Mouse (Mus musculus) myocyte (in vitro differentiated cells): ENCODE data around the gene Rsad2. TPM values are rescaled to one million over a fixed set of nuclear protein-coding genes. Genes with fewer than 3 reads are reported as not detected.

Experiments used
- H3K27me3 ChIP-seq: one replicate; pipeline ENCODE4 v1.6.1; 2011; ENCODE audit not compliant: control insufficient read depth, insufficient read depth, insufficient read length
- H3K36me3 ChIP-seq: one replicate; pipeline ENCODE4 v1.6.1; 2011; ENCODE audit not compliant: control insufficient read depth, insufficient read depth
- H3K4me2 ChIP-seq: one replicate; pipeline ENCODE4 v1.6.1; 2011; ENCODE audit warnings: low read depth, control low read depth
- H3K4me3 ChIP-seq: one replicate; pipeline ENCODE4 v1.5.1; 2011; ENCODE audit warnings: mild to moderate bottlenecking, control low read depth, moderate library complexity
- H3K79me2 ChIP-seq: one replicate; pipeline ENCODE4 v1.6.1; 2011; ENCODE audit not compliant: control insufficient read depth, insufficient read depth
- H3ac ChIP-seq: one replicate; pipeline ENCODE4 v1.6.1; 2011; ENCODE audit not compliant: control insufficient read depth, insufficient read length
- CEBPB ChIP-seq: IDR thresholded peaks from 2 replicates; pipeline ENCODE4 v1.6.1; 2011; ENCODE audit warnings: mild to moderate bottlenecking, moderate library complexity; ENCODE audit not compliant: poor library complexity, insufficient read depth, severe bottlenecking
- E2F4 ChIP-seq: IDR thresholded peaks from one replicate; pipeline ENCODE4 v1.6.1; 2011; ENCODE audit warnings: mild to moderate bottlenecking, control low read depth, moderate library complexity; ENCODE audit not compliant: insufficient read depth
- MAX ChIP-seq: IDR thresholded peaks from one replicate; pipeline ENCODE4 v1.6.1; 2011; ENCODE audit warnings: low read depth, mild to moderate bottlenecking, control low read depth
- MYOD1 ChIP-seq, 3 experiments: IDR thresholded peaks; one replicate each; pipeline ENCODE4 v1.6.1; 2011; ENCODE audit warnings: control low read depth in 2 of 3, low read depth in 2 of 3, mild to moderate bottlenecking in 2 of 3, moderate library complexity in 1 of 3; ENCODE audit not compliant: insufficient read length in 2 of 3, control insufficient read depth in 1 of 3
- MYOG ChIP-seq, 3 experiments: IDR thresholded peaks; one replicate each; pipeline ENCODE4 v1.6.1; 2011; ENCODE audit warnings: control low read depth in 2 of 3, low read depth in 2 of 3, mild to moderate bottlenecking in 2 of 3; ENCODE audit not compliant: insufficient read length in 2 of 3, control insufficient read depth in 1 of 3, insufficient read depth in 1 of 3
- POLR2A ChIP-seq: IDR thresholded peaks from one replicate; pipeline ENCODE4 v1.6.1; 2011; ENCODE audit warnings: low read depth, mild to moderate bottlenecking, control low read depth, moderate library complexity; ENCODE audit not compliant: insufficient read length
- POLR2AphosphoS2 ChIP-seq: IDR thresholded peaks from one replicate; pipeline ENCODE4 v1.6.1; 2011; ENCODE audit warnings: low read depth, control low read depth; ENCODE audit not compliant: insufficient read length
- REST ChIP-seq: IDR thresholded peaks from one replicate; pipeline ENCODE4 v1.6.1; 2011; ENCODE audit warnings: mild to moderate bottlenecking, control low read depth, moderate library complexity; ENCODE audit not compliant: insufficient read depth, insufficient read length
- SRF ChIP-seq: IDR thresholded peaks from one replicate; pipeline ENCODE4 v1.6.1; 2011; ENCODE audit warnings: low read depth; ENCODE audit not compliant: control insufficient read depth, insufficient read length
- TCF12 ChIP-seq: IDR thresholded peaks from one replicate; pipeline ENCODE4 v1.6.1; 2011; ENCODE audit warnings: mild to moderate bottlenecking, control low read depth; ENCODE audit not compliant: poor library complexity, insufficient read depth, severe bottlenecking
- TCF3 ChIP-seq: IDR thresholded peaks from one replicate; pipeline ENCODE4 v1.6.1; 2011; ENCODE audit warnings: low read depth, control low read depth; ENCODE audit not compliant: insufficient read length
- USF1 ChIP-seq: IDR thresholded peaks from one replicate; pipeline ENCODE4 v1.6.1; 2011; ENCODE audit warnings: low read depth, mild to moderate bottlenecking, control low read depth, moderate library complexity
- polyA plus RNA-seq: library from polyadenylated mRNA; unstranded; fragments of >200 nt; fragmentation: generic; extraction: Trizol; gene quantifications from one replicate; pipeline ENCODE4 v1.2.1, GENCODE M21; 2012; ENCODE audit warnings: missing spikeins

Gene Rsad2
- polyA plus RNA-seq, 1 experiment: 0.05 TPM

GRCm38 (mm10) chr12:26399391-26399790 is 56.9 kb downstream of the Rsad2 start:
- TF ChIP-seq REST: no peak
- TF ChIP-seq POLR2A: no peak
- TF ChIP-seq MAX: no peak
- no peak for TF ChIP-seq MYOD1 (IDR thresholded peaks at IDR 0.05; ENCODE audit: control insufficient read depth in 1 of 3, insufficient read length in 2 of 3, low read depth in 2 of 3)
- TF ChIP-seq SRF: no peak
- no peak for TF ChIP-seq MYOG (IDR thresholded peaks at IDR 0.05; ENCODE audit: control insufficient read depth in 1 of 3, insufficient read depth in 1 of 3, insufficient read length in 2 of 3, low read depth in 2 of 3)
- no peak for TF ChIP-seq CEBPB
- TF ChIP-seq E2F4: no peak

DNA sequence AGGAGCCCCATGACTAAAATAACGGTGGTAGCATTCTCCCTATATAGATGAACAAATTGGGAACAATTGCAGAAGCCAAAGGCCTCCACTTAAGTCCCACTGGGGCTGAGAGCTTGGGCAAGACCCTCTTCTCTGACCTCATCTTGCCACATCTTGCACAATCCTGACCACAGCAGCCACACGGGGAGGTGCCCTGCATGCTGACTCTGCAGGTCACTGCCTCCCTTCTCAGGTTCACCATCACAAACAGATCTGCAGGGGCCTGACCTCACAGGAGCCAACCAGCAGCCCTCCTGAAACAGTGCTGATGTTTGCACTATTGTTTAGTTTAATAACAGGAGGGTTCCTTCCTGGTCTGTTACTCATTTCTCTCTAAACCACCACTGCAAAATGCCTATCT is 57.7 kb downstream of the Rsad2 start:
- no peaks in the 10 kb centered on the region for H3K36me3 ChIP-seq
- no peaks in the 10 kb centered on the region for H3K79me2 ChIP-seq
- TF ChIP-seq USF1 (no peak), MYOG (IDR thresholded peaks at IDR 0.05; ENCODE audit: control insufficient read depth in 1 of 3, insufficient read depth in 1 of 3, insufficient read length in 2 of 3, low read depth in 2 of 3) (no peak), REST (no peak), MAX (no peak), SRF (no peak), E2F4 (no peak), TCF3 (no peak), TCF12 (no peak), CEBPB (no peak), MYOD1 (IDR thresholded peaks at IDR 0.05; ENCODE audit: control insufficient read depth in 1 of 3, insufficient read length in 2 of 3, low read depth in 2 of 3) (no peak), POLR2A (no peak), POLR2AphosphoS2 (no peak)
- no peak overlapping the region for H3ac ChIP-seq
- H3K4me2 ChIP-seq: no peak overlapping the region
- no peaks in the 10 kb centered on the region for H3K27me3 ChIP-seq
- no peak overlapping the region for H3K4me3 ChIP-seq

More at GRCm38 (mm10) chr12:26399391-26399790, 56.9 kb downstream of the Rsad2 start:
- Histone ChIP-seq H3K79me2 (no peaks in the 10 kb centered on the region), H3K36me3 (no peaks in the 10 kb centered on the region), H3K4me2 (no peak overlapping the region), H3K27me3 (no peaks in the 10 kb centered on the region), H3ac (no peak overlapping the region), H3K4me3 (no peak overlapping the region)

GRCm38 (mm10) chr12:26394485-26395470 is 61.5 kb downstream of the Rsad2 start:
- TF ChIP-seq TCF12 (no peak), USF1 (no peak), MAX (no peak), E2F4 (no peak), POLR2AphosphoS2 (no peak), REST (no peak), MYOD1 (IDR thresholded peaks at IDR 0.05; ENCODE audit: control insufficient read depth in 1 of 3, insufficient read length in 2 of 3, low read depth in 2 of 3) (no peak), CEBPB (no peak), MYOG (IDR thresholded peaks at IDR 0.05; ENCODE audit: control insufficient read depth in 1 of 3, insufficient read depth in 1 of 3, insufficient read length in 2 of 3, low read depth in 2 of 3) (no peak), POLR2A (no peak), SRF (no peak), TCF3 (no peak)
- H3K4me2 ChIP-seq: no peak overlapping the region
- no peaks in the 10 kb centered on the region for H3K36me3 ChIP-seq
- no peak overlapping the region for H3K4me3 ChIP-seq
- no peaks in the 10 kb centered on the region for H3K27me3 ChIP-seq
- H3K79me2 ChIP-seq: no peaks in the 10 kb centered on the region
- H3ac ChIP-seq: no peak overlapping the region

DNA sequence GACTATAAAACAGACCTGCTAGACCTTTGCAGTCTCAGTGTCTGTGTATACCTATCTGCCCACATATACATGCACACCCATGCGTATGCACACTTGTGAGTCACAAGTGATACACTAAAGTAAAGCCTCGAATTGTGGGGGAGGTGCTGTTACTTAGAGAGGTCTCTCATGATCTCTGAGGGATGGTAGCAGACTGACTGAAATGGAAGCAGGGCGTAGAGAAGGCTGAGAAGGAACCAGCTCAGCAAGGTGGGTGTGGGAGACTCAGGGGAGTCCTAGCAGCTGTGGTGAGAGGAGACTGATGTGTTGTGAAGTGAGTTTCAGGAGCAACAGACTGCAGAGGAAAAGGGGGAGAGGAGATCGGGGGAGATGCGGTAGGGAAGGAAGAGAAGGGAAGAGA is 63.0 kb downstream of the Rsad2 start:
- H3K4me3 ChIP-seq: no peak overlapping the region
- TF ChIP-seq TCF12: no peak

More for the DNA sequence above, 63.0 kb downstream of the Rsad2 start:
- H3K27me3 ChIP-seq: no peaks in the 10 kb centered on the region
- no peaks in the 10 kb centered on the region for H3K79me2 ChIP-seq
- no peak overlapping the region for H3ac ChIP-seq
- no peak overlapping the region for H3K4me2 ChIP-seq
- H3K36me3 ChIP-seq: no peaks in the 10 kb centered on the region

Other genes with a start within 250 kb of the Rsad2 start
- not detected for gene Rnf144a, start 41.2 kb downstream of the Rsad2 start, polyA plus RNA-seq
- gene Cmpk2, start 12.8 kb upstream of the Rsad2 start, polyA plus RNA-seq: not detected